Mouse (Mus musculus): ENCODE measurements around the gene Elane. TPM values are rescaled to one million over a fixed set of nuclear protein-coding genes. Genes with fewer than 3 reads are reported as not detected.

The Elane gene
- polyA plus RNA-seq, 1 experiment, result 0.75 TPM

GRCm38 (mm10) chr10:79934272-79934721, 48.2 kb downstream of the Elane start:
- H3K27ac ChIP-seq (ENCODE audit: insufficient read depth, low read depth, low read length), result peak overlapping the region; percentile 43
- peaks cover 79% of the 10 kb centered on the region for H3K4me1 ChIP-seq (ENCODE audit: control insufficient read depth, insufficient read depth, low read length)
- no peak for TF ChIP-seq POLR2A (IDR thresholded peaks at IDR 0.05; ENCODE audit: borderline replicate concordance, low read depth, low read length)
- no peak overlapping the region for H3K4me3 ChIP-seq (ENCODE audit: insufficient read depth, low read length)

- no peak overlapping the region for H3K27ac ChIP-seq (ENCODE audit: insufficient read depth, low read depth, low read length)
Measured at GRCm38 (mm10) chr10:79934794-79935569, 48.9 kb downstream of the Elane start.

GRCm38 (mm10) chr10:79936284-79936910, 50.4 kb downstream of the Elane start:
- Histone ChIP-seq H3K4me3 (ENCODE audit: insufficient read depth, low read length) (peak overlapping the region; percentile 19), H3K27ac (ENCODE audit: insufficient read depth, low read depth, low read length) (peak overlapping the region; percentile 41), H3K4me1 (ENCODE audit: control insufficient read depth, insufficient read depth, low read length) (peaks cover 84% of the 10 kb centered on the region)
- TF ChIP-seq CTCF (IDR thresholded peaks at IDR 0.05; ENCODE audit: low read depth, low read length) (no peak), POLR2A (IDR thresholded peaks at IDR 0.05; ENCODE audit: borderline replicate concordance, low read depth, low read length) (no peak)

More at GRCm38 (mm10) chr10:79934794-79935569, 48.9 kb downstream of the Elane start:
- no peak for TF ChIP-seq CTCF (IDR thresholded peaks at IDR 0.05; ENCODE audit: low read depth, low read length)
- no peak for TF ChIP-seq POLR2A (IDR thresholded peaks at IDR 0.05; ENCODE audit: borderline replicate concordance, low read depth, low read length)
- Histone ChIP-seq H3K4me1 (ENCODE audit: control insufficient read depth, insufficient read depth, low read length) (peaks cover 80% of the 10 kb centered on the region), H3K4me3 (ENCODE audit: insufficient read depth, low read length) (no peak overlapping the region)

- H3K4me3 ChIP-seq (ENCODE audit: insufficient read depth, low read length), result peak overlapping the region; percentile 19
- TF ChIP-seq CTCF (IDR thresholded peaks at IDR 0.05; ENCODE audit: low read depth, low read length), result no peak
- no peak for TF ChIP-seq POLR2A (IDR thresholded peaks at IDR 0.05; ENCODE audit: borderline replicate concordance, low read depth, low read length)
- peaks cover 84% of the 10 kb centered on the region for H3K4me1 ChIP-seq (ENCODE audit: control insufficient read depth, insufficient read depth, low read length)
- H3K27ac ChIP-seq (ENCODE audit: insufficient read depth, low read depth, low read length), result peak overlapping the region; percentile 41
Measured at GRCm38 (mm10) chr10:79936911-79937441, 50.9 kb downstream of the Elane start.

Other genes with a start within 250 kb of the Elane start
- 0.40 and 0.71 TPM in 2 replicates for gene Shc2, start 248.3 kb upstream of the Elane start, polyA plus RNA-seq (2012; ENCODE audit: insufficient read depth, insufficient read length, missing spikeins)
- not detected in 2 replicates for gene Odf3l2, start 240.5 kb upstream of the Elane start, polyA plus RNA-seq (2012; ENCODE audit: insufficient read depth, insufficient read length, missing spikeins)
- not detected in 2 replicates for gene Madcam1, start 221.7 kb upstream of the Elane start, polyA plus RNA-seq (2012; ENCODE audit: insufficient read depth, insufficient read length, missing spikeins)
- gene Tpgs1, start 216.9 kb upstream of the Elane start, polyA plus RNA-seq (2012; ENCODE audit: insufficient read depth, insufficient read length, missing spikeins), result 32.7 and 36.2 TPM in 2 replicates
- 74.9 and 77.1 TPM in 2 replicates for gene Cdc34, start 204.1 kb upstream of the Elane start, polyA plus RNA-seq (2012; ENCODE audit: insufficient read depth, insufficient read length, missing spikeins)
- 0.84 TPM in 1 of 2 replicates, not detected in the other for gene Gzmm, start 197.2 kb upstream of the Elane start, polyA plus RNA-seq (2012; ENCODE audit: insufficient read depth, insufficient read length, missing spikeins)
- gene Bsg, start 181.8 kb upstream of the Elane start, polyA plus RNA-seq (2012; ENCODE audit: insufficient read depth, insufficient read length, missing spikeins), result 300 and 307 TPM in 2 replicates
- gene Hcn2, start 169.6 kb upstream of the Elane start, polyA plus RNA-seq (2012; ENCODE audit: insufficient read depth, insufficient read length, missing spikeins), result 0.86 and 1.3 TPM in 2 replicates
- 18.8 and 19.8 TPM in 2 replicates for gene Polrmt, start 139.7 kb upstream of the Elane start, polyA plus RNA-seq (2012; ENCODE audit: insufficient read depth, insufficient read length, missing spikeins)
- gene Fgf22, start 131.2 kb upstream of the Elane start, polyA plus RNA-seq (2012; ENCODE audit: insufficient read depth, insufficient read length, missing spikeins), result not detected in 2 replicates
- 23.3 and 27.6 TPM in 2 replicates for gene Rnf126, start 119.3 kb upstream of the Elane start, polyA plus RNA-seq (2012; ENCODE audit: insufficient read depth, insufficient read length, missing spikeins)
- gene Fstl3, start 109.0 kb upstream of the Elane start, polyA plus RNA-seq (2012; ENCODE audit: insufficient read depth, insufficient read length, missing spikeins), result 1.0 and 1.1 TPM in 2 replicates
- gene Prss57, start 95.3 kb upstream of the Elane start, polyA plus RNA-seq (2012; ENCODE audit: insufficient read depth, insufficient read length, missing spikeins), result not detected in 2 replicates
- 2.9 and 3.4 TPM in 2 replicates for gene Palm, start 92.7 kb upstream of the Elane start, polyA plus RNA-seq (2012; ENCODE audit: insufficient read depth, insufficient read length, missing spikeins)
- gene Misp, start 65.3 kb upstream of the Elane start, polyA plus RNA-seq (2012; ENCODE audit: insufficient read depth, insufficient read length, missing spikeins), result 0.91 TPM in 1 of 2 replicates, not detected in the other
- gene Ptbp1, start 31.8 kb upstream of the Elane start, polyA plus RNA-seq (2012; ENCODE audit: insufficient read depth, insufficient read length, missing spikeins), result 129 and 141 TPM in 2 replicates
- not detected in 2 replicates for gene Prtn3, start 11.8 kb upstream of the Elane start, polyA plus RNA-seq (2012; ENCODE audit: insufficient read depth, insufficient read length, missing spikeins)
- not detected in 2 replicates for gene Plppr3, start 11.6 kb upstream of the Elane start, polyA plus RNA-seq (2012; ENCODE audit: insufficient read depth, insufficient read length, missing spikeins)
- gene Cfd, start 4.6 kb downstream of the Elane start, polyA plus RNA-seq (2012; ENCODE audit: insufficient read depth, insufficient read length, missing spikeins), result 1.3 TPM in 1 of 2 replicates, not detected in the other
- 14.6 and 19.3 TPM in 2 replicates for gene Med16, start 22.7 kb downstream of the Elane start, polyA plus RNA-seq (2012; ENCODE audit: insufficient read depth, insufficient read length, missing spikeins)
- not detected in 2 replicates for gene Gm26602, start 24.6 kb downstream of the Elane start, polyA plus RNA-seq (2012; ENCODE audit: insufficient read depth, insufficient read length, missing spikeins)
- gene Kiss1r, start 30.7 kb downstream of the Elane start, polyA plus RNA-seq (2012; ENCODE audit: insufficient read depth, insufficient read length, missing spikeins), result 0.67 and 0.71 TPM in 2 replicates
- 87.2 and 90.4 TPM in 2 replicates for gene R3hdm4, start 35.0 kb downstream of the Elane start, polyA plus RNA-seq (2012; ENCODE audit: insufficient read depth, insufficient read length, missing spikeins)
- 15.4 and 17.8 TPM in 2 replicates for gene Arid3a, start 40.8 kb downstream of the Elane start, polyA plus RNA-seq (2012; ENCODE audit: insufficient read depth, insufficient read length, missing spikeins)
- 32.2 and 35.8 TPM in 2 replicates for gene Wdr18, start 73.9 kb downstream of the Elane start, polyA plus RNA-seq (2012; ENCODE audit: insufficient read depth, insufficient read length, missing spikeins)
- 0.65 and 0.91 TPM in 2 replicates for gene Grin3b, start 84.5 kb downstream of the Elane start, polyA plus RNA-seq (2012; ENCODE audit: insufficient read depth, insufficient read length, missing spikeins)
- 86.5 and 101 TPM in 2 replicates for gene Tmem259, start 98.1 kb downstream of the Elane start, polyA plus RNA-seq (2012; ENCODE audit: insufficient read depth, insufficient read length, missing spikeins)
- 37.5 and 41.5 TPM in 2 replicates for gene Cnn2, start 102.3 kb downstream of the Elane start, polyA plus RNA-seq (2012; ENCODE audit: insufficient read depth, insufficient read length, missing spikeins)
- 24.6 and 27.5 TPM in 2 replicates for gene Abca7, start 110.2 kb downstream of the Elane start, polyA plus RNA-seq (2012; ENCODE audit: insufficient read depth, insufficient read length, missing spikeins)
- gene Arhgap45, start 130.4 kb downstream of the Elane start, polyA plus RNA-seq (2012; ENCODE audit: insufficient read depth, insufficient read length, missing spikeins), result 218 TPM in 2 replicates
- 53.0 and 55.5 TPM in 2 replicates for gene Polr2e, start 153.5 kb downstream of the Elane start, polyA plus RNA-seq (2012; ENCODE audit: insufficient read depth, insufficient read length, missing spikeins)
- gene Gpx4, start 160.9 kb downstream of the Elane start, polyA plus RNA-seq (2012; ENCODE audit: insufficient read depth, insufficient read length, missing spikeins), result 311 and 322 TPM in 2 replicates
- 54.5 and 55.8 TPM in 2 replicates for gene Sbno2, start 219.3 kb downstream of the Elane start, polyA plus RNA-seq (2012; ENCODE audit: insufficient read depth, insufficient read length, missing spikeins)
- 104 TPM in 2 replicates for gene Stk11, start 229.6 kb downstream of the Elane start, polyA plus RNA-seq (2012; ENCODE audit: insufficient read depth, insufficient read length, missing spikeins)